Mouse (Mus musculus): Measurements from ENCODE around the gene Lipe. TPM values are rescaled to one million over a fixed set of nuclear protein-coding genes. Genes with fewer than 3 reads are reported as not detected.
A peak's percentile ranks its signal among the peaks of the same experiment; 100 is the strongest.

Lipe gene
- total RNA-seq, 2 experiments from 2014 or later: 25.4 to 37.7 TPM

- DNase-seq (ENCODE audit: low spot score in 2 of 2): no peak
Observed at GRCm38 (mm10) chr7:25365937-25366625, 32.4 kb downstream of the Lipe start.

GRCm38 (mm10) chr7:25363632-25364031 lies 34.9 kb downstream of the Lipe start:
- DNase-seq (ENCODE audit: low spot score in 2 of 2): no peak

- no peak for DNase-seq (ENCODE audit: low spot score in 2 of 2)
Observed at GRCm38 (mm10) chr7:25363151-25363550, 35.4 kb downstream of the Lipe start.

- peak in 1 of 2 experiments; percentile 43 for DNase-seq (ENCODE audit: low spot score in 2 of 2)
Observed at GRCm38 (mm10) chr7:25358721-25359206, 39.7 kb downstream of the Lipe start.

DNA sequence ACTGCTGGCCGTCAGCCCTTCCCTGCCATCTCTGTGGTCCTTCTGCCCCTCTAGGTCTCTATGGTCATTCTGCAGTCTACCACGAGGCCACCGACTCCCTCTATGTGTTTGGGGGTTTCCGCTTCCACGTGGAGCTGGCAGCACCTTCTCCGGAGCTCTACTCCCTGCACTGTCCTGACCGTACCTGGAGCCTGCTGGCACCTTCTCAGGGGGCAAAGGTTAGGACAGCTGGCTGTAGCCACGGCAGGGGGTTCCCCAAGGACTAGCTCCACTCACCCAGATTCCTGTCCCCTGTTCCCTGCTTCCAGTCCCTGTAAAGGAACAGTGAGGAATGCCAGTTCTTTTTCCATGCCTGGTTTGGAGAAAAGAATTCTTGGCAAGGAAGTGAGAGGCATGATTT lies 49.6 kb downstream of the Lipe start:
- DNase-seq (ENCODE audit: low spot score in 2 of 2): no peak

GRCm38 (mm10) chr7:25341000-25341784 lies 57.3 kb downstream of the Lipe start:
- no peak for DNase-seq (ENCODE audit: low spot score in 2 of 2)

GRCm38 (mm10) chr7:25339329-25339728 lies 59.2 kb downstream of the Lipe start:
- DNase-seq (ENCODE audit: low spot score in 2 of 2): no peak

- DNase-seq (ENCODE audit: low spot score in 2 of 2): no peak
Observed at GRCm38 (mm10) chr7:25334472-25334871, 64.0 kb downstream of the Lipe start.

DNA sequence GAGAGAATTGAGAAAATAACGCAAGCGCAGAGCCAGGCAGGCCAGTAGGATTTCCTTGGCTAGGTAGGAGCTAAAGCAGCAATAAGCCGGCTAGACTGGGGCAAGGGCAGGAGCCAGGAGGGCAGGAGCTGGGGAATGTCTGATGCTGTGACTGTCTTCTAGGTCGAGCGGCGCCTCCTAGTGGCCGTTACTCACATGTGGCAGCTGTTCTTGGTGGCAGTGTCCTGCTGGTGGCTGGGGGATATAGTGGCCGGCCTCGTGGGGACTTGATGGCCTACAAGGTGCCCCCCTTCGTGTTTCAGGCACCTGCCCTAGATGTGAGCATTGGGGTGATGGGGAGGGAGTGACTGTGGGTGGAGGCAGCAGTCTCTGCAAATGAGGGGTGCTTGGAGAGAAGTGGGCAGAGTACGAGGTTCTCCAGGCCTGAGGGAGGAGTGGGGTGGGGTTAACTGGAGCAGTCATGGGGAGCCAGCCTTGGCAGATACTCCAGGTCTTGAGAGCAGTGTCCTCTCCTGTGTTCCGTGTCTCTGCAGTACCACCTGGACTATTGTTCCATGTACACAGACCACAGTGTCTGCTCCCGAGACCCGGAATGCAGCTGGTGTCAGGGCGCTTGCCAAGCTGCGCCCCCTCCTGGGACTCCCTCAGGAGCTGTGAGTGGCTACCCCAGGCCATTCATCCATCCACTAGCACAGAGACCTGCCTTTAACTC lies 64.8 kb downstream of the Lipe start:
- DNase-seq (ENCODE audit: low spot score in 2 of 2): peak in 1 of 2 experiments; percentile 75

Other genes with a start within 250 kb of the Lipe start
- gene Pou2f2, start 219.0 kb downstream of the Lipe start, total RNA-seq (2021): under 1 TPM; 0.52 to 0.91 TPM
- 1 to 10 TPM; 6.6 to 8.3 TPM for gene Dedd2, start 178.1 kb downstream of the Lipe start, total RNA-seq (2021)
- 10 to 100 TPM; 10.6 to 11.3 TPM for gene Zfp526, start 177.3 kb downstream of the Lipe start, total RNA-seq (2021)
- 10 to 100 TPM; 62.8 to 63.2 TPM for gene Gsk3a, start 160.9 kb downstream of the Lipe start, total RNA-seq (2021)
- gene Erf, start 147.9 kb downstream of the Lipe start, total RNA-seq (2021): 10 to 100 TPM; 32.7 to 34.6 TPM
- 100 to 1,000 TPM; 107 to 113 TPM for gene Cic, start 131.0 kb downstream of the Lipe start, total RNA-seq (2021)
- 10 to 100 TPM; 27.1 to 33.1 TPM for gene Pafah1b3, start 100.7 kb downstream of the Lipe start, total RNA-seq (2021)
- gene Prr19, start 97.3 kb downstream of the Lipe start, total RNA-seq (2021): not detected
- gene Tmem145, start 92.6 kb downstream of the Lipe start, total RNA-seq (2021): under 1 TPM; 0.23 to 0.29 TPM
- 10 to 100 TPM; 34.9 to 40.4 TPM for gene Megf8, start 81.5 kb downstream of the Lipe start, total RNA-seq (2021)
- gene Cnfn, start 29.0 kb downstream of the Lipe start, total RNA-seq (2021): not detected
- gene Cxcl17, start 14.2 kb upstream of the Lipe start, total RNA-seq (2021): not detected
- 1 to 10 TPM; 5.5 to 6.1 TPM for gene Ceacam1, start 78.9 kb upstream of the Lipe start, total RNA-seq (2021)
- gene Ceacam2, start 141.1 kb upstream of the Lipe start, total RNA-seq (2021): 1 to 10 TPM in 1 of 2 experiments, under 1 TPM in 1; 0.47 to 1.3 TPM
- gene Erich4, start 217.2 kb upstream of the Lipe start, total RNA-seq (2021): not detected
- 10 to 100 TPM; 20.1 to 23.1 TPM for gene Dmac2, start 220.7 kb upstream of the Lipe start, total RNA-seq (2021)
- gene B3gnt8, start 227.9 kb upstream of the Lipe start, total RNA-seq (2021): 1 to 10 TPM; 4.2 to 4.8 TPM

Measured in gastrocnemius, postnatal 4 days (tissue).